Mouse (Mus musculus): ENCODE measurements around the gene Cttnbp2. TPM values are rescaled to one million over a fixed set of nuclear protein-coding genes. Genes with fewer than 3 reads are reported as not detected.

Cttnbp2 gene
- 100 to 1,000 TPM; 192 to 196 TPM for total RNA-seq (2021)
- long read RNA-seq, experiment 1, full-length matches to known transcripts = 29 of 60 reads
- long read RNA-seq, experiment 1, partial matches to known transcripts = 7 of 60 reads
- long read RNA-seq, experiment 1, other reads (novel, unspliced or antisense) = 24 of 60 reads
- long read RNA-seq, experiment 2, full-length matches to known transcripts = 26 of 95 reads
- long read RNA-seq, experiment 2, partial matches to known transcripts = 16 of 95 reads
- long read RNA-seq, experiment 2, other reads (novel, unspliced or antisense) = 53 of 95 reads

GRCm38 (mm10) chr6:18514480-18515352 lies at the start of gene Cttnbp2:
TSS of gene Cttnbp2 (minus strand) at chr6:18514843.
- DNase-seq (ENCODE audit: low spot score in 2 of 2) = peak; percentile 81 to 83

- DNase-seq (ENCODE audit: low spot score in 2 of 2) = no peak
Measured at GRCm38 (mm10) chr6:18559019-18559418, 44.4 kb upstream of the Cttnbp2 start.

GRCm38 (mm10) chr6:18547516-18548465 lies 33.1 kb upstream of the Cttnbp2 start:
- no peak for DNase-seq (ENCODE audit: low spot score in 2 of 2)

GRCm38 (mm10) chr6:18543878-18544277 lies 29.2 kb upstream of the Cttnbp2 start:
- no peak for DNase-seq (ENCODE audit: low spot score in 2 of 2)

GRCm38 (mm10) chr6:18540396-18540795 lies 25.8 kb upstream of the Cttnbp2 start:
- DNase-seq (ENCODE audit: low spot score in 2 of 2) = no peak

GRCm38 (mm10) chr6:18530394-18530793 lies 15.8 kb upstream of the Cttnbp2 start:
- no peak for DNase-seq (ENCODE audit: low spot score in 2 of 2)

- DNase-seq (ENCODE audit: low spot score in 2 of 2) = no peak
Measured at GRCm38 (mm10) chr6:18517626-18518025, 3.0 kb upstream of the Cttnbp2 start.

- peak in 1 of 2 experiments; percentile 35 for DNase-seq (ENCODE audit: low spot score in 2 of 2)
Measured at GRCm38 (mm10) chr6:18513611-18514473, 801 bp downstream of the Cttnbp2 start.

- no peak for DNase-seq (ENCODE audit: low spot score in 2 of 2)
Measured at GRCm38 (mm10) chr6:18511886-18512285, 2.8 kb downstream of the Cttnbp2 start.

GRCm38 (mm10) chr6:18508036-18508435 lies 6.6 kb downstream of the Cttnbp2 start:
- DNase-seq (ENCODE audit: low spot score in 2 of 2) = no peak

- no peak for DNase-seq (ENCODE audit: low spot score in 2 of 2)
Measured at GRCm38 (mm10) chr6:18499833-18500232, 14.8 kb downstream of the Cttnbp2 start.

- DNase-seq (ENCODE audit: low spot score in 2 of 2) = no peak
Measured at GRCm38 (mm10) chr6:18492977-18493376, 21.7 kb downstream of the Cttnbp2 start.

- DNase-seq (ENCODE audit: low spot score in 2 of 2) = no peak
Measured at GRCm38 (mm10) chr6:18492248-18492901, 22.3 kb downstream of the Cttnbp2 start.

- no peak for DNase-seq (ENCODE audit: low spot score in 2 of 2)
Measured at GRCm38 (mm10) chr6:18485087-18485486, 29.6 kb downstream of the Cttnbp2 start.

- DNase-seq (ENCODE audit: low spot score in 2 of 2) = no peak
Measured at GRCm38 (mm10) chr6:18484061-18484460, 30.6 kb downstream of the Cttnbp2 start.

- no peak for DNase-seq (ENCODE audit: low spot score in 2 of 2)
Measured at GRCm38 (mm10) chr6:18482546-18482945, 32.1 kb downstream of the Cttnbp2 start.

GRCm38 (mm10) chr6:18481781-18482180 lies 32.9 kb downstream of the Cttnbp2 start:
- no peak for DNase-seq (ENCODE audit: low spot score in 2 of 2)

GRCm38 (mm10) chr6:18477313-18477930 lies 37.2 kb downstream of the Cttnbp2 start:
- DNase-seq (ENCODE audit: low spot score in 2 of 2) = no peak

- no peak for DNase-seq (ENCODE audit: low spot score in 2 of 2)
Measured at GRCm38 (mm10) chr6:18474983-18475382, 39.7 kb downstream of the Cttnbp2 start.
